Mouse (Mus musculus): ENCODE data around the gene Lsp1. TPM values are rescaled to one million over a fixed set of nuclear protein-coding genes. Genes with fewer than 3 reads are reported as not detected.
A peak's percentile ranks its signal among the peaks of the same experiment; 100 is the strongest.

Lsp1 gene
- polyA plus RNA-seq, 1 experiment: 48.0 TPM

GRCm38 (mm10) chr7:142435524-142435923 lies 25.1 kb upstream of the Lsp1 start:
- 26% methylated on average over 4 of the region's 4 CpGs for WGBS

GRCm38 (mm10) chr7:142437324-142437723 lies 23.3 kb upstream of the Lsp1 start:
- WGBS: 47% methylated on average over 5 of the region's 5 CpGs
- no peak overlapping the region for H3K27ac ChIP-seq (ENCODE audit: insufficient read depth, low read depth, low read length)

More at GRCm38 (mm10) chr7:142435524-142435923, 25.1 kb upstream of the Lsp1 start:
- Histone ChIP-seq H3K4me3 (ENCODE audit: low read depth, low read length) (no peak overlapping the region), H3K36me3 (ENCODE audit: control insufficient read depth, insufficient read depth, low read length) (no peaks in the 10 kb centered on the region), H3K27me3 (ENCODE audit: control insufficient read depth, insufficient read depth, low read length) (no peaks in the 10 kb centered on the region), H3K4me1 (ENCODE audit: control insufficient read depth, insufficient read depth, insufficient read length, low read length) (peaks cover 11% of the 10 kb centered on the region), H3K27ac (ENCODE audit: insufficient read depth, low read depth, low read length) (no peak overlapping the region)
- TF ChIP-seq CTCF (IDR thresholded peaks at IDR 0.05; ENCODE audit: extremely low read depth, insufficient read length, insufficient replicate concordance, low read depth, low read length) (peak; percentile 73; the same call in 1 of the 2 replicates), POLR2A (IDR thresholded peaks at IDR 0.05; ENCODE audit: low read depth, low read length) (no peak)

GRCm38 (mm10) chr7:142439966-142440365 lies 20.6 kb upstream of the Lsp1 start:
- no peaks in the 10 kb centered on the region; the same call in 1 of the 2 replicates for H3K4me1 ChIP-seq (ENCODE audit: control insufficient read depth, insufficient read depth, insufficient read length, low read length)
- no peak overlapping the region for H3K4me3 ChIP-seq (ENCODE audit: low read depth, low read length)
- no peak overlapping the region for H3K27ac ChIP-seq (ENCODE audit: insufficient read depth, low read depth, low read length)
- no peaks in the 10 kb centered on the region for H3K27me3 ChIP-seq (ENCODE audit: control insufficient read depth, insufficient read depth, low read length)
- no peak for TF ChIP-seq POLR2A (IDR thresholded peaks at IDR 0.05; ENCODE audit: low read depth, low read length)
- no peak for TF ChIP-seq CTCF (IDR thresholded peaks at IDR 0.05; ENCODE audit: extremely low read depth, insufficient read length, insufficient replicate concordance, low read depth, low read length)
- 83% methylated on average over 14 of the region's 14 CpGs for WGBS
- H3K36me3 ChIP-seq (ENCODE audit: control insufficient read depth, insufficient read depth, low read length): no peaks in the 10 kb centered on the region

More at GRCm38 (mm10) chr7:142437324-142437723, 23.3 kb upstream of the Lsp1 start:
- no peak overlapping the region for H3K4me3 ChIP-seq (ENCODE audit: low read depth, low read length)
- TF ChIP-seq CTCF (IDR thresholded peaks at IDR 0.05; ENCODE audit: extremely low read depth, insufficient read length, insufficient replicate concordance, low read depth, low read length): no peak
- no peak for TF ChIP-seq POLR2A (IDR thresholded peaks at IDR 0.05; ENCODE audit: low read depth, low read length)
- H3K4me1 ChIP-seq (ENCODE audit: control insufficient read depth, insufficient read depth, insufficient read length, low read length): peaks cover 11% of the 10 kb centered on the region
- H3K27me3 ChIP-seq (ENCODE audit: control insufficient read depth, insufficient read depth, low read length): no peaks in the 10 kb centered on the region
- H3K36me3 ChIP-seq (ENCODE audit: control insufficient read depth, insufficient read depth, low read length): no peaks in the 10 kb centered on the region

- no peaks in the 10 kb centered on the region; the same call in 1 of the 2 replicates for H3K4me1 ChIP-seq (ENCODE audit: control insufficient read depth, insufficient read depth, insufficient read length, low read length)
- 61% methylated on average over 5 of the region's 5 CpGs for WGBS
- no peaks in the 10 kb centered on the region for H3K27me3 ChIP-seq (ENCODE audit: control insufficient read depth, insufficient read depth, low read length)
- no peaks in the 10 kb centered on the region for H3K36me3 ChIP-seq (ENCODE audit: control insufficient read depth, insufficient read depth, low read length)
- no peak overlapping the region for H3K27ac ChIP-seq (ENCODE audit: insufficient read depth, low read depth, low read length)
- TF ChIP-seq POLR2A (IDR thresholded peaks at IDR 0.05; ENCODE audit: low read depth, low read length) (no peak), CTCF (IDR thresholded peaks at IDR 0.05; ENCODE audit: extremely low read depth, insufficient read length, insufficient replicate concordance, low read depth, low read length) (peak; percentile 27; the same call in 1 of the 2 replicates)
- H3K4me3 ChIP-seq (ENCODE audit: low read depth, low read length): no peak overlapping the region
Observed at GRCm38 (mm10) chr7:142440657-142441114, 19.9 kb upstream of the Lsp1 start.

- 76% methylated on average over 9 of the region's 9 CpGs for whole genome bisulfite sequencing
- Histone ChIP-seq H3K4me1 (ENCODE audit: control insufficient read depth, insufficient read depth, insufficient read length, low read length) (no peaks in the 10 kb centered on the region; the same call in 1 of the 2 replicates), H3K36me3 (ENCODE audit: control insufficient read depth, insufficient read depth, low read length) (no peaks in the 10 kb centered on the region), H3K27me3 (ENCODE audit: control insufficient read depth, insufficient read depth, low read length) (no peaks in the 10 kb centered on the region), H3K27ac (ENCODE audit: insufficient read depth, low read depth, low read length) (no peak within 1 kb of the TSS), H3K4me3 (ENCODE audit: low read depth, low read length) (no peak within 1 kb of the TSS)
- TF ChIP-seq CTCF (IDR thresholded peaks at IDR 0.05; ENCODE audit: extremely low read depth, insufficient read length, insufficient replicate concordance, low read depth, low read length) (no peak), POLR2A (IDR thresholded peaks at IDR 0.05; ENCODE audit: low read depth, low read length) (no peak)
Observed at GRCm38 (mm10) chr7:142441585-142441984, 19.0 kb upstream of the Lsp1 start, which contains the start of gene Tnni2. Tnni2 (plus strand) TSS chr7:142441808.

- Histone ChIP-seq H3K4me3 (ENCODE audit: low read depth, low read length) (no peak overlapping the region), H3K4me1 (ENCODE audit: control insufficient read depth, insufficient read depth, insufficient read length, low read length) (no peaks in the 10 kb centered on the region; the same call in 1 of the 2 replicates), H3K36me3 (ENCODE audit: control insufficient read depth, insufficient read depth, low read length) (no peaks in the 10 kb centered on the region), H3K27me3 (ENCODE audit: control insufficient read depth, insufficient read depth, low read length) (no peaks in the 10 kb centered on the region), H3K27ac (ENCODE audit: insufficient read depth, low read depth, low read length) (no peak overlapping the region)
- TF ChIP-seq CTCF (IDR thresholded peaks at IDR 0.05; ENCODE audit: extremely low read depth, insufficient read length, insufficient replicate concordance, low read depth, low read length) (no peak), POLR2A (IDR thresholded peaks at IDR 0.05; ENCODE audit: low read depth, low read length) (no peak)
- 52% methylated on average over 9 of the region's 9 CpGs for WGBS
Observed at GRCm38 (mm10) chr7:142442081-142442907, 18.3 kb upstream of the Lsp1 start.

GRCm38 (mm10) chr7:142442908-142443420 lies 17.6 kb upstream of the Lsp1 start:
- 85% methylated on average over 7 of the region's 7 CpGs for WGBS
- no peaks in the 10 kb centered on the region for H3K27me3 ChIP-seq (ENCODE audit: control insufficient read depth, insufficient read depth, low read length)
- no peak overlapping the region for H3K4me3 ChIP-seq (ENCODE audit: low read depth, low read length)
- H3K27ac ChIP-seq (ENCODE audit: insufficient read depth, low read depth, low read length): peak overlapping the region; percentile 67; the same call in 1 of the 2 replicates
- TF ChIP-seq POLR2A (IDR thresholded peaks at IDR 0.05; ENCODE audit: low read depth, low read length): no peak
- no peak for TF ChIP-seq CTCF (IDR thresholded peaks at IDR 0.05; ENCODE audit: extremely low read depth, insufficient read length, insufficient replicate concordance, low read depth, low read length)
- H3K4me1 ChIP-seq (ENCODE audit: control insufficient read depth, insufficient read depth, insufficient read length, low read length): no peaks in the 10 kb centered on the region; the same call in 1 of the 2 replicates
- no peaks in the 10 kb centered on the region for H3K36me3 ChIP-seq (ENCODE audit: control insufficient read depth, insufficient read depth, low read length)

All from small intestine, adult 2 months (tissue).